Mouse (Mus musculus): ENCODE data around the gene Prdx2. TPM values are rescaled to one million over a fixed set of nuclear protein-coding genes. Genes with fewer than 3 reads are reported as not detected.
A peak's percentile ranks its signal among the peaks of the same experiment; 100 is the strongest.

The Prdx2 gene
- polyA plus RNA-seq, 1 experiment from 2014 or later = 771 TPM

GRCm38 (mm10) chr8:85023846-85024245 is 54.5 kb downstream of the Prdx2 start:
- no peak overlapping the region for H3K9ac ChIP-seq (ENCODE audit: low read length)
- WGBS = 92% methylated on average over 3 of the region's 3 CpGs
- DNase-seq (ENCODE audit: low spot score) = no peak

More at GRCm38 (mm10) chr8:85023846-85024245, 54.5 kb downstream of the Prdx2 start:
- H3K4me2 ChIP-seq (ENCODE audit: low read length) = peak overlapping the region; percentile 66
- peaks cover 42% of the 10 kb centered on the region for H3K36me3 ChIP-seq (ENCODE audit: control insufficient read depth, insufficient read depth, low read length)
- H3K4me3 ChIP-seq (ENCODE audit: low read depth, low read length) = 0 out of 2 replicates have a peak overlapping the region, but pooled peaks have one; percentile 93
- H3K9me3 ChIP-seq (ENCODE audit: control insufficient read depth, low read length) = no peaks in the 10 kb centered on the region
- H3K4me1 ChIP-seq (replicated peaks; ENCODE audit: control insufficient read depth, insufficient read depth, low read length) = peaks cover 24% of the 10 kb centered on the region
- H3K27ac ChIP-seq (ENCODE audit: low read depth) = no peak overlapping the region
- H3K27me3 ChIP-seq (replicated peaks; ENCODE audit: control insufficient read depth, insufficient read depth, low read length) = no peaks in the 10 kb centered on the region
- ATAC-seq (replicated peaks; ENCODE audit: low FRiP score, low TSS enrichment, low read depth) = no peak

Small RNAs within 50 kb of the gene (microRNA-seq; reads per million reads assigned to microRNA genes)
- gene Gm24197 = not detected

Other genes starting within 250 kb of the Prdx2 start
- 3.3 and 4.1 TPM in 2 replicates for gene G430095P16Rik, start 246.6 kb upstream of the Prdx2 start, polyA plus RNA-seq (2014; fragmentation: Nextera tagmentation; extraction: Ambion mirVana)
- 12.8 and 14.4 TPM in 2 replicates for gene Nfix, start 169.2 kb upstream of the Prdx2 start, polyA plus RNA-seq (2014; fragmentation: Nextera tagmentation; extraction: Ambion mirVana)
- 5.2 and 5.4 TPM in 2 replicates for gene Dand5, start 146.8 kb upstream of the Prdx2 start, polyA plus RNA-seq (2014; fragmentation: Nextera tagmentation; extraction: Ambion mirVana)
- 57.8 and 60.8 TPM in 2 replicates for gene Gadd45gip1, start 138.1 kb upstream of the Prdx2 start, polyA plus RNA-seq (2014; fragmentation: Nextera tagmentation; extraction: Ambion mirVana)
- gene Rad23a, start 128.9 kb upstream of the Prdx2 start, polyA plus RNA-seq (2014; fragmentation: Nextera tagmentation; extraction: Ambion mirVana) = 126 and 129 TPM in 2 replicates
- gene Calr, start 122.7 kb upstream of the Prdx2 start, polyA plus RNA-seq (2014; fragmentation: Nextera tagmentation; extraction: Ambion mirVana) = 721 and 823 TPM in 2 replicates
- gene Farsa, start 112.6 kb upstream of the Prdx2 start, polyA plus RNA-seq (2014; fragmentation: Nextera tagmentation; extraction: Ambion mirVana) = 89.0 TPM in 2 replicates
- 67.9 and 68.9 TPM in 2 replicates for gene Syce2, start 97.5 kb upstream of the Prdx2 start, polyA plus RNA-seq (2014; fragmentation: Nextera tagmentation; extraction: Ambion mirVana)
- 35.7 and 37.8 TPM in 2 replicates for gene Gcdh, start 75.7 kb upstream of the Prdx2 start, polyA plus RNA-seq (2014; fragmentation: Nextera tagmentation; extraction: Ambion mirVana)
- 0.77 and 1.8 TPM in 2 replicates for gene Klf1, start 67.7 kb upstream of the Prdx2 start, polyA plus RNA-seq (2014; fragmentation: Nextera tagmentation; extraction: Ambion mirVana)
- gene Dnase2a, start 61.0 kb upstream of the Prdx2 start, polyA plus RNA-seq (2014; fragmentation: Nextera tagmentation; extraction: Ambion mirVana) = 8.3 and 8.6 TPM in 2 replicates
- gene Mast1, start 32.2 kb upstream of the Prdx2 start, polyA plus RNA-seq (2014; fragmentation: Nextera tagmentation; extraction: Ambion mirVana) = 2.3 and 2.6 TPM in 2 replicates
- gene Rtbdn, start 22.6 kb upstream of the Prdx2 start, polyA plus RNA-seq (2014; fragmentation: Nextera tagmentation; extraction: Ambion mirVana) = 0.09 TPM in 1 of 2 replicates, not detected in the other
- not detected in 2 replicates for gene Gm49661, start 154 bp upstream of the Prdx2 start, polyA plus RNA-seq (2014; fragmentation: Nextera tagmentation; extraction: Ambion mirVana)
- 132 and 141 TPM in 2 replicates for gene Rnaseh2a, start 180 bp downstream of the Prdx2 start, polyA plus RNA-seq (2014; fragmentation: Nextera tagmentation; extraction: Ambion mirVana)
- gene Junb, start 9.1 kb downstream of the Prdx2 start, polyA plus RNA-seq (2014; fragmentation: Nextera tagmentation; extraction: Ambion mirVana) = 14.4 and 17.2 TPM in 2 replicates
- 36.0 and 40.7 TPM in 2 replicates for gene Hook2, start 21.0 kb downstream of the Prdx2 start, polyA plus RNA-seq (2014; fragmentation: Nextera tagmentation; extraction: Ambion mirVana)
- not detected in 2 replicates for gene Best2, start 44.9 kb downstream of the Prdx2 start, polyA plus RNA-seq (2014; fragmentation: Nextera tagmentation; extraction: Ambion mirVana)
- 95.9 and 105 TPM in 2 replicates for gene Asna1, start 55.7 kb downstream of the Prdx2 start, polyA plus RNA-seq (2014; fragmentation: Nextera tagmentation; extraction: Ambion mirVana)
- 115 and 143 TPM in 2 replicates for gene Trir, start 57.2 kb downstream of the Prdx2 start, polyA plus RNA-seq (2014; fragmentation: Nextera tagmentation; extraction: Ambion mirVana)
- gene Tnpo2, start 67.3 kb downstream of the Prdx2 start, polyA plus RNA-seq (2014; fragmentation: Nextera tagmentation; extraction: Ambion mirVana) = 15.5 and 15.7 TPM in 2 replicates
- gene Fbxw9, start 90.5 kb downstream of the Prdx2 start, polyA plus RNA-seq (2014; fragmentation: Nextera tagmentation; extraction: Ambion mirVana) = 26.2 and 26.9 TPM in 2 replicates
- gene Gm5741, start 98.4 kb downstream of the Prdx2 start, polyA plus RNA-seq (2014; fragmentation: Nextera tagmentation; extraction: Ambion mirVana) = 0.71 TPM in 1 of 2 replicates, not detected in the other
- 63.8 and 67.5 TPM in 2 replicates for gene Dhps, start 102.2 kb downstream of the Prdx2 start, polyA plus RNA-seq (2014; fragmentation: Nextera tagmentation; extraction: Ambion mirVana)
- 142 and 156 TPM in 2 replicates for gene Wdr83os, start 111.2 kb downstream of the Prdx2 start, polyA plus RNA-seq (2014; fragmentation: Nextera tagmentation; extraction: Ambion mirVana)
- gene Wdr83, start 111.7 kb downstream of the Prdx2 start, polyA plus RNA-seq (2014; fragmentation: Nextera tagmentation; extraction: Ambion mirVana) = 43.2 and 44.2 TPM in 2 replicates
- gene Man2b1, start 113.7 kb downstream of the Prdx2 start, polyA plus RNA-seq (2014; fragmentation: Nextera tagmentation; extraction: Ambion mirVana) = 41.7 and 46.7 TPM in 2 replicates
- 2.2 and 2.3 TPM in 2 replicates for gene Zfp791, start 153.5 kb downstream of the Prdx2 start, polyA plus RNA-seq (2014; fragmentation: Nextera tagmentation; extraction: Ambion mirVana)
- not detected in 2 replicates for gene Cks1brt, start 182.3 kb downstream of the Prdx2 start, polyA plus RNA-seq (2014; fragmentation: Nextera tagmentation; extraction: Ambion mirVana)